Mouse (Mus musculus): ENCODE measurements around the gene AU018091. TPM values are rescaled to one million over a fixed set of nuclear protein-coding genes. Genes with fewer than 3 reads are reported as not detected.

The AU018091 gene
- not detected in 2 replicates for polyA plus RNA-seq (2012; rRNA removed)

GRCm38 (mm10) chr7:3168925-3169324 is at the start of gene AU018091:
TSS of gene AU018091 (minus strand) at chr7:3169203.

Other genes with a start within 250 kb of the AU018091 start
- 5.0 and 5.3 TPM in 2 replicates for gene Nlrp12, start 80.5 kb upstream of the AU018091 start, polyA plus RNA-seq (2012; rRNA removed)
- gene Myadm, start 119.9 kb upstream of the AU018091 start, polyA plus RNA-seq (2012; rRNA removed), result 89.7 and 106 TPM in 2 replicates
- gene Prkcg, start 120.0 kb upstream of the AU018091 start, polyA plus RNA-seq (2012; rRNA removed), result 0.18 and 0.23 TPM in 2 replicates
- 0.64 and 0.65 TPM in 2 replicates for gene Cacng7, start 163.8 kb upstream of the AU018091 start, polyA plus RNA-seq (2012; rRNA removed)
- not detected in 2 replicates for gene Cacng8, start 221.5 kb upstream of the AU018091 start, polyA plus RNA-seq (2012; rRNA removed)

Measured in liver, embryonic 18 days (tissue).